Mouse (Mus musculus): ENCODE results near the gene Zfhx3. TPM values are rescaled to one million over a fixed set of nuclear protein-coding genes. Genes with fewer than 3 reads are reported as not detected.

Zfhx3 gene
- total RNA-seq, 2 experiments from 2014 or later = 4.8 to 8.2 TPM

Small RNA genes within 50 kb of the gene (microRNA-seq; reads per million reads assigned to microRNA genes)
- 0 reads per million in 2 experiments for gene Mir3108

Data from layer of hippocampus, postnatal 14 days (tissue).